Mouse (Mus musculus): Measurements from ENCODE around the gene Wbp2.
"Not testable (repeated sequence)": the region's sequence is repeated elsewhere in the genome, so short reads cannot be mapped to it uniquely, and the experiment has no call there.

The Wbp2 gene

DNA sequence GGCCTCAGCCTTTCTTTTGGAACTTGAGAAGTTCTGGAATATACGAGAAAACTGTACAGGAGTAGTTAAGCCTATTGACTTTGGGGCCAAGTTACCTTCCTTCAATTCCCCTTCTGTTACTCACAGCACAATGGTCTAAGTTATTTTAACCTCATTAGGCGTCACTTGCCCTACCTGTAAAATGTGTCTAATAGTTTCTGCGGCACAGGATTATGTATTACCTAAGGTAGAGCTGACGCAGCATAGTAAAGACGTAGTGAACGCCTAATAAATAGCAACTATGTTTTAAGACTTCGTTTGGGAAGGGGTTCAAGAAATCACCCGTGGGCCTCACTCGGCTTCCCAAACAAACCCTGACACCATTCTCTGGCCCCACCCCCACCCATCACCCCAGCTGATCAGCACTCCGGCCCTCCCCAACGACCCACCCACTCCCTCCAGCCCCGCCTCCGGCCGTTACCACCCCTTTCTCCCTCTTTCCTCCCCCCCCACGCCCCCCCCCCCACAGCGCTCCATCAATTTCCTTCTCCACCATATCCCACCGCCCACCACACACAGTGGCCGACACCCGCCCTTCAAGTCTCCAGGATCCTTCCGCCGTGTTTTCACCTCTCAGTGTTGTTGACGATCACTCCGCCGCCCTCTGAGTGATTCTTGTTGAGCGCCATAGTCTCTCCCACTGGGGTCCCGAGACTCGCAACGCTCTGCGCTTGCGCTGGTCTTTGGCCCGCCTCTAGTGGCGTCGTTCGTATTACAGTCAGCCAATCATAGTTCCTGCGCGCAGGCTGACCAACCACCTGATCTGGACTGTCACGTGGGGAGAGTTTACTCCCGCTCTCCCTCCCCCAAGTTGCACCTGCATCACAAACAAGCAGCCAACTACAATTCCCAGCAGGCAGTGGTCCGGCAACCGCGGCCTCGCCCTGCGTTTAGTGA lies at the start of gene Wbp2:
Gene Wbp2 (minus strand): TSS at position 738 of the 936 bp plus-strand sequence.
- peak; percentile 91 for DNase-seq (ENCODE audit: low spot score)

DNA sequence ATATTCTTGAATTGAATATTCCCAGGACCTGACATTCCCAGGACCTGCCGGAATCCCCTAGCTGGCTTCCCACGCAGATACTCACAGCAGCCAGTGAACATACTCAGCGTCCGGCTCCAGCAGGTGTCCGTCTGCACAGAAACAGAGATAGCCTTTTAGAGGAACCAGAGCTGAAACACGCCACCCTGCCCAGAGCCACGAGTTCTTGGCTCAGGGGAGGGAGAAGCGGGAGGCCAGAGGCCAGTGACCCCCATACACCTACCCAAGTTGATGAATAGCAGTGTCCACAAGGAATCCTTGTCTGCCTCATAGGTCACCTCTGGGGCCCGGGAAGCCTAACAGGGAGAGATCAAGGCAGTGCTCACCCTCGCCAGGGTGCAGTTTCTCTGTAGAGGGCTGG lies 47.4 kb upstream of the Wbp2 start:
- DNase-seq (ENCODE audit: low spot score) = no peak

DNA sequence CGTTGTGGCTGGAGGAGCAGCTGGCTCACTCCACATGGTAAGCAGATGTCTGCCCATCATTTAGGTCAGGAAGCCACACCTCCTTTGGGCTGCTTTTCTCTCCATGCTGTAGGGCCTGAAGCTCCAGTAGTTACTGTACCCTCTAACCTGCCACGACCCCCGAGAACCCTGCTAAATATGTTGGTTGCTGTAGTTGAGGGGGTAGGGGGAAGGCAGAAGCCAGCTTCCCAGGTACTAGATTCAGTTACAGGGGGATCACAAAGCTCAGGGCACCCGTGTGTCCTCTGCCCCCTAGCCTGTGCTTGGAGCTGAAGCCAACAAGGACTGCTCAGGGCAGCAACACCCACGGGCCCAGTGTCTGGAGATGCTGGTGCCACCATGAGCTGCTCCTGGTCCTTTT lies 46.7 kb upstream of the Wbp2 start:
- no peak for DNase-seq (ENCODE audit: low spot score)

DNA sequence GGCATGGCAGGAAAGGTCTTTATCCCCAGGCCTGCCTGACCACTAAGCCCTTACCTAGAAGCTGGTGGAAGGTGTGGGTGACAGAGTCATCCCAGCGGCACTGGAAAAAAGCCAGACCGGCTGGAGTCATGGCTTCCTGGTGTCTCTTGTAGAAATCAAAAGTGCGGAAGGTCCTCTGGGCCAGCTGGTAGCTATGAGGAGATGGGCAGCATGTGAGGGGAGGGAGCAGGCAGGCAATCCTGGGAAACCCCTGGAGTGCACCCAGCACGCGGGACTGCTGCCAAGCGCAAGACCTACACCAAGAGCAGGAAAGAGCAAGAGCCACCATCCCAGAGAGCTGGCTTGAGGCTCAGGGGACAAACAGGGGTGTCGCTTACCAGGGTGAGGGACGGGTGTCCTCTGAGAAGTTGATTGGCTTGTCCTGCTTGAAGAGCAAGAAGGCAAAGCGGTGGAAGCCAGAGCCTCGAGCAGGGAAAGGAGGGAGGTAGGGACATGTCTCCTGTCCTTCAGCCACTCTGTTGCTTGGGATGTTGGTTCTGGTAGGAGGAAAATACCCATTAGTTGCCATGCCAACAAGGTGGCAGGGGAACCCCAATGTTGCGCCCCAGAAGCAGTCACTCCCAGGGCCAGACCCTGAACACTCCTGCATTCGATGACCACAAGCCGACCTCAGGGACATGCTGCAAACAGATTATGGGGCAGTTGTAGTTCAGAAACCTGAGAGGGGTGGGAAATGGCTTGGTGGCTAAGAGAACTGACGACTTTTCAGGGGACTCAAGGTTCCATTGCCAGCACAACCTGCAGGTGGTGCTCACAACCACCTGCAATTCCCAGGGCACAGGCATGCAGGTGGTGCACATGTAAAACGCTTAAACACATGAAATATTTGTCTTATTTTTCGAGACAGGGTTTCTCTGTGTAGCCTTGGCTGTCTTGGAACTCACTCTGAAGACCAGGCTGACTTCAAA lies 45.9 kb upstream of the Wbp2 start:
- no peak for DNase-seq (ENCODE audit: low spot score)

DNA sequence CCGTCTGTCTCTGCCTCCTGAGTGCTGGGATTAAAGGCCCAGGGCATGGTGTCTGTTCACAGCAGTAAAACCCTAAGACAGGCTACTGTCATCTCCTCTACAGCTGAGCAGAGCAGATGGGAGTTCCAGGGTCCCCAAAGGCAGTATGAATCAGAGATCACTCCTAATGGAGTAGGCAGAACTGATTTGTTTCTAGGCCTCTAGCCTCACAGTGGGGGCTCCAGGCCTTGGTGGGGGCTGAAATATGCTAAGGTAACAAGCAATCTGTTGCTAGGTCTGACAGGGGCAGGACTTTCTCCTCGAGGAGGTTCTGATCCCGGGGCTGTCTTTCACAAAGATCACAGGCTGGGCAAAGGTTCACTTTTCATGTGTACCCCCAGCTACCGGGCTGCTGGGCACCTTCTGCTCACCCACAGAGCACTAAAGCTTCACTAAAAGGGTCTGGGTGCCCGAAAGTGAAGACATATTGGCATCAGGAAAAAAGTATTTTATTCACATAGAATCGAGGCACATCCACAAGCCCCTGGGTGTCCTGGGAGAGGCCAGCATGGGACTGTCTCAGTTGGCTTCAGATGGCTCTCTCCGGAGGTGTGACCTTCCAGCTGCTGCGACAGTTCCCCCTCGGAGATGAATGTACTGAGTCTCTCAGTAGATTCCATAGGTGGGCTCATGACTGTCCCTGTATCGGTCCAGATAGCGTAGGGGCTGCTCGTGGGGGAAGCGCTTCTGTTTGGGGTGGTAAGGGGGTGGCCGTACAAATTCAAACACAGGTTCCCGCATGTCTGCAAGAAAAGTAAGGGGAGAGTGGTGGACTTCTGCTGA lies 44.8 kb upstream of the Wbp2 start:
- DNase-seq (ENCODE audit: low spot score) = no peak

DNA sequence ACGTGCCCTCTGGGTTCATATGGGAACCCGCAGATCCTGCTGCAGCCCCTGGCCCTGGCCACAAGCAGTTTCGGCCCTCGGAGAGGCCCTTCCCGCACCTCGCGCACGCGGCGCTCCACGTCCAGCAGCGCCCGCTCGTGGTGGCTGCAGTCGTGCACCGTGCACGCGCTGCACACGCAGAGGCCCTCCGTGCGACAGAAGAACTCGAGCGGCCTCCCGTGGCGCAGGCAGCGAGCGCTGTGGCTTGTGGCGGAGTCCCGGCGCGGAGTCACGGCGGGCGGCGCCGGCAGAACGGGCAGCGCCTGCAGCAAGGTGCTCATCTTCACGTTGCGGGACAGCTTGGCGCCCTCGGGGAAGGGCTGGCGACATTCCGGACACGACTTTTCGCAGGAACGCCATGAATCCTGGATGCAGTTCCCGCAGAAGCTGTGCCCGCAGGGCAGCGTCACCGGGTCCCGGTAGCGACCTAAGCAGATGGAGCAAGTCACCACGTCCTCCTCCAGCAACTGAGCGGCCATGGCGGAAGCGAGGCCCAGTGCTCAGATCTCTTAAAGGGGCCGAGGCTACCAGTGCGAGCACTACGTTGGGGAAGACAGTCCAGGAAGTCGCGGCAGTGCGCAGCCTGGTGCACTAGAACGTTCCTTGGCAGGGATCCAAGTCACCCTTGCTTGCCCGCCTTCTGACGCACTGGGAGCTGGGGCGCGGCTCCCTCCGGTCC lies 43.9 kb upstream of the Wbp2 start, which contains the start of gene Trim65:
Gene Trim65 (minus strand): TSS at position 641 of the 718 bp plus-strand sequence.
- DNase-seq (ENCODE audit: low spot score) = peak; percentile 84

DNA sequence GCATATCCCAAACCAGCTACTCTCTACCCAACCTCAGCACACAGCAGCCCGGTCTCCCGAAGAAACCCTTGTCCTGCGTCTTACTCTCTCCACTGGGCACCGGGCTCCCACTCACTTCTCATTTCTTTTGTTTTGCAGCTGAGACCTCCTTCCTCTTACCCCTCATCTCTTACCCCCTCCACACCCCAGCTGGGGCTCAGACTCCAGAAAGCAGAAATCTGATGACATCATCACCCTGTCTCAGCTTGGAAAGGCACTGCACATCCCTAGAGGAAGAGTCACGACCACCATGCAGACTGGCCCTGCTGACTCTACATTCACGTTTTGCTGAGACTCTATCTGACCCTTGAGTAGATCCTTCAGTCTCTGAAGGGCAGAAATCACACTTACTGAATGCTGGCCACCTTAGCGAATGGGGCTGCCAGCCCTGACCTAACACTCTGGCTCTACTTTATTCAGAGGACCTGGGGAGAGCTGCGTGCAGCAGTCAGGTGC lies 43.2 kb upstream of the Wbp2 start:
- DNase-seq (ENCODE audit: low spot score) = no peak

DNA sequence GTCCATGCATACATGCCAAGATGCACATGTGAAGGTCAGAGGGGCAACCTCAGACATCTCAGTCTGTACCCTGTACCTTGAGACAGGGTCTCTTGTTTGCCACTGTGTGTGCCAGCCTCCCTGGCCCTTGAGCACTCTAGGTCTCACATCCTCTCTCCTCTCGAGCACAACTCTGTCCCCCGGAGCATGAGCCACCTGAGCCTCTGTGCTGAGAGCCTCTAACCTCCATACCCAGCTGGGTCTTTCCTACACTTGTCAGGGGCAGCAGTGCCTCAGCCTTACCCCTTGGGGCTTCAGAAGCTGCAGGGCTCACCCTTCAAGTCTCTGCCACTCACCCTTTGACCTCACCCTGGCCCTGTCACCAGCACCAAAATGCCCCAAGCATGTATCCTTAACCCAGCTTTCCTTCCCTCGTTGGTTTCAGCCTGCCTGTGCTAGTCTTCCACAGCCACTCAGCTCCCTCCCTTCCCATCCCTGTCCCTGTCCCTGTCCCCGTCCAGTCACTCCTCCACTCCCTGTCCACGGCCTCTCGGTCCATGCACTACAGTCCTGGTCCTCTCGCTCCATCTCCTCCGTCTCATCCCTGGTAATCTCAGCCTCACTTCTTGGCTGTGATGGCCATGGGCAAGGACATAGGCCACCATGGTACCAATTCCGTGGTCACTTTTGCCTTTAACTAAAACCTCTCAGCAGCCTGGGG lies 42.4 kb upstream of the Wbp2 start:
- no peak for DNase-seq (ENCODE audit: low spot score)

DNA sequence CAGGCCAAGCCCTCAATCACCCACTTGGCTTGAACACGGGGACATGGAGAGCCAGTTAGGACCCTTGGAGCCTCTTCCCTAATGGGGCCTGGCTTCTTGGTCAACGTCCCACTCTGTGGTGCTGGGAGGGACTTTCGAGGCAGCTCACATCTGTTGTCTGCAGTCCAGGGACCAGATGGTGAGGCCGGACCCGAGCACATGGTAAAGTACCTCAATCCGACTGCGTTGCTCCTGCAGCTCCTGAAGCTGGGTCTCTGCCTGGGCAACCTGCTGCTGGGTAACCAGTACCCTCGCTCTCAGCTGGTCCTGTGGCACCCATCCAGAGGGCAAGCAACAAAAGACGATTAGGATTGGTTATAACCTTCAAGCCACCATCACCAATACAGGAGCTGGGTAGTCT lies 41.2 kb upstream of the Wbp2 start:
- DNase-seq (ENCODE audit: low spot score) = no peak

DNA sequence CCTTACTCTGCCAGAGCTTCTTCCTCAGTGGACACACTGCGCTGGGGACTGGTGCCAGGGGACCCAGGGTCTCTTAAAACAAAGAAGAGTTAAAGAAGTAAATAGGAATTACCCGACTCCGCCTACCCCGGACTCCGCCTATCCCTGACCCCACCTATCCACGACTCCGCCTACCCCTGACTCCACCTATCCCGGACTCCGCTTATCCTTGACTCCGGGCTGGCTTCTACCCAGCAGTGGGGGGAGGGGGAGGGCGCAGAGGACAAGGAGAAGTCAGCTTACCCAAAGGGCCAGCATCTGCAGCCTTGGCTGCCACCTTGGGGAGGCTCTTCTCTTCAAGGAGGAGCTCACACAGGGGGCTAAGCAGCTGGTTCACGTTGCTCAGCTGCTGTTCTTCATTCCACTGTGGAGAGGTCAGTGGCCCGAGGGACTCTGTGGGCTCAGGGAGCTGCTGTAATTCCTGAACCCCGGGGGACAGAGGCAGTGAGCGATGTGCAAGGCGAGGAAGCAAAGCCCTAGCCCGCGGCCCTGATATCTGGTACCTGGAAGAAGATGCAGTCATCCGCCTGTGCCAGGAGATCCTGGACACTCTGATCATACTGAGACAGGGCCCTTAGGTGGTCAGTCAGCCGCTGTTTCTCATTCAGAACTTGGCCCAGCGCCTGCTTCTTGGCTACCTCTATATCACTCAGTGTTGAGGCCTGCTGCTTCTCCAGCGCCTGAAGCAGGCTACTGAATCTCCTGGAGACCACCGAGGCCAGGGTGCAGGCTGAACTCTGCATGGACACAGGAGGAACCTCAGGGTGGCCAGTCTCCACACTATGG lies 40.6 kb upstream of the Wbp2 start, which contains the start of gene Trim47:
Gene Trim47 (minus strand): TSS at position 55 of the 825 bp plus-strand sequence.
- DNase-seq (ENCODE audit: low spot score) = peak; percentile 53

DNA sequence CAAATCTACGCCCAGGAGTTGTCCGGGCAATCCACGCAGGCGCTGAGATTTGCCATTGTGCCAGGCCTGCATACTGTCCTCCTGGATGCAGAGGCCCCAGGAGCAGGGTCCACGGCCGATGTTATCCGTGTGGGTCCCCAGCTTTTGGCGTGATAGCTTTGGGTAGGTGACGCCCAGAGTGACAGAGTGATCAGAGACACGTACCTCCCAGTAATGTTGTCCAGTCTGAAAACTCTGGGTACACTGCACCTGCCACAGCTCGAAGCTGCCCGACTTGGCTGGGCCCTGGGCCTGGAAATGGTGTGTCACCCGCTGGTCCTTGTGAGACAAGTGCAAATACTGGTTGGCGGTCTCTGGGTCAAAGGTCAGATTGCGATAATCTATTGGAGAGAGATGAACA lies 39.5 kb upstream of the Wbp2 start:
- DNase-seq (ENCODE audit: low spot score) = no peak

DNA sequence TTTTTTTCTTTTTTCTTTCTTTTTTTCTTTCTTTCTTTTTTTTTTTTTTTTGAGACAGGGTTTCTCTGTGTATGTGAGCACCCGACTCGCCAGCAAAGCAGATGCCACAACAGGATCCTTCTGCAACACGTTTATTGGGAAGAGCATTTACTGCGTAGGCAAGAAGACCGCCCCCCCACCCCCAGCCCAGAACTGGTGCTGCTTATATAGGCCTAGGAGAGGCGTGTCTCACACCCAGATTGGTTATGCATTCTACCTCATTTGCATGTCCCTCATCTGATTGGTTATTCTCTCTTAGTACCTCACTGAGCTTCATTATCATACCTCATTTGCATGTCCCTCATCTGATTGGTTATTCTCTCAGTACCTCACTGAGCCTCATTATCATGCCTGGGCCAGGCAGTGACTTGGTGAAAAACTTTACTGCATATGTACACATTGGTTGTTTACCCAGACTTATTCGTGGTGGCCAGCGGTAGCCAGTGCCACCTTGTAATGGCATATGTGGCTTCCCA lies 35.0 kb upstream of the Wbp2 start:
- DNase-seq (ENCODE audit: low spot score) = not testable (repeated sequence)

DNA sequence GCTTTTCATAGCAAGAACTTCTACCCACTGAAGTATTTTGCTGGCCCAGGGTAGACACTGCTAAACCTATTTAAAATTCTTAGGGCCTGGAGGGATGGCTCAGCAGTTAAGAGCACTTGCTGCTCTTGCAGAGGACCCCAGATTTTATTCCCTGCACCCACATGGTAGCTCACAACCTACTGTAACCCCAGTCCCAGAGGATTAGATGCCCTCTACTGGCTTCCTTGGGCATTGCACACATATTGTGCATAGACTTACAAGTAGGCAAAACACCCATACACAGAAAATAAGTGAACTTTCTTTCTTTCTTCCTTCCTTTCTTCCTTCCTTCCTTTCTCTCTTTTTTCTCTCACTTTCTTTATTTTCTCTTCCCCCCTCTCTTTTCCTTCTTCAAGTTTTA lies 31.0 kb upstream of the Wbp2 start:
- no peak for DNase-seq (ENCODE audit: low spot score)

DNA sequence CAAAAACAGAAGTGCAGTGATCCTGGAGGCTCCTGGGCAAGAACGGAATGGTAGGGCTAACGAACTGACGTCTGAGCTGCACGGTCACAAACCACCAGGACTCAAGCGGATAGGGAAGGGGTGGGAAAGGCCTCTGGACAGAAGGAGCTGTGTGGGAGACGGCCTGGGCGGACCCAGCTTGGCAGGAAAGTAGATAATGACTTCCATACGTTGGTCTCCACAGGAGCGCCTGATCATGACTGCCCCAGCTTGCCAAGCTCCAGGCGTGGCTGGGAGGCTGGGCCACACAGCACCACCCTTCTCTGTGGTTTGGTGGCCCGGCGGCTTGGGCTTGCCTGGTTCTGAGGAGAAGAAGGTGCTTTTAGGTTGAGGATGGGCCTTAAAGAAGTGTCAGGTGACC lies 30.4 kb upstream of the Wbp2 start:
- no peak for DNase-seq (ENCODE audit: low spot score)

DNA sequence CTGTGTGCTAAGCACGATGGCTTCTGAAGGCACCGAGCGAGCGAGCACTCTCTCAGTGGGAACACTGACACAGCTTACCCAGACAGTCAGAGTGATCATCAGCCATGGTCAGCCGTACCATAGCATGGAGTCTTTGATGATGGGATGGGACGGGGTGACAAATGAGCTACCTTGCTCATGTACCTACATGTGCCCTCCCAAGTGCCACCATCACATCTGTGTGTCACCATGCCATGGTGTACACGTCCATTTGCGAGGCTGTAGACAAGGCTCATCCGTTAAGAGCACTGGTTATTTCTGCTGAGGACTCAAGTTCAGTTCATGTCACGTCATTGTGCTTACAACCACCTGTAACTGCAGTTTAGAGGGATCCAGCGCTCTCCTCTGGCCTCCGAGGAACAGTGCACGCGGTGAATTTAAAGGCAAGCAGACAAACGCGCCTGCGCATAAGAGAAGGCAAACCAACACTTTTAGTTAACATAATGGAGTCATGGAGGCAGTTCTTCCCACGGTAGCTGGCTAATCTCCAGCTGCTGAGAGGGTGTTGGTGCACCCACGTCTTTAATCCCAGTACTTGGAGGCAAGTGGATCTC lies 24.9 kb upstream of the Wbp2 start:
- no peak for DNase-seq (ENCODE audit: low spot score)

DNA sequence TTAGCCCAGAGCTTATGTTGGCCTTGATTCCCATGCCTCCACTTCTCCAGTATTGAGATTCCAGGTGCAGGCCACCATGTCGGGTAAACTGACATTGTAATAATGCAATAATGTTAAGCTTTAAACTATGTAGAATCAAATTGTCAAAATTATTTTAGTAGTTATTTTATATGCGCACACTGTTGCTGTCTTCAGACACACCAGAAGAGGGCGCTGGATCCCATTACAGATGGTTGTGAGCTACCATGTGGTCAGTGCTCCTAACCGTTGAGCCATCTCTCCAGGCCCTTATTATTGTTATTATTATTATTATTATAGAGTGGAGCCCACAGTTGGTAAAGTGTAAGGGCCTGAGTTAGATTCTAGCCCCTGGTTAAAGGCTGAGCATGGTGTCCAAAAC lies 24.3 kb upstream of the Wbp2 start:
- no peak for DNase-seq (ENCODE audit: low spot score)

DNA sequence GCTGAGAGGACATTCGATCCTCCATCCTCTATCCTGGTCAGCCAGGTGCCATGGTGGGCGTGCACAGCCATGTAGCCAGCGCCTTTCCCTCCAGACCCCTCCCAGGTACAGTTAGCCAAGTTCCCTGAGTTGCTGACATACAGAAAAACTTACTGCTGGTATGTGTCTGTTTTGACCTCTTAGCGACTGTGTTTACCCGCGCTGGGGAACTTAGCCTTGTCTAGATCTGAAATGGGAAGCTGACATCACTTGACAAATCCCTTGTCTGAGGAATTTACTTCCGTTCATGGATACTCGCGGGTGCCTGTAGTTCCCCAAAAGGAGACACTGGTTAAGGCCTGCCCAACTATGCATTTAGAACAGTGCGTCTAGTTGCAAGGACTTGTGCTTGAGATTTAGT lies 23.7 kb upstream of the Wbp2 start:
- no peak for DNase-seq (ENCODE audit: low spot score)

DNA sequence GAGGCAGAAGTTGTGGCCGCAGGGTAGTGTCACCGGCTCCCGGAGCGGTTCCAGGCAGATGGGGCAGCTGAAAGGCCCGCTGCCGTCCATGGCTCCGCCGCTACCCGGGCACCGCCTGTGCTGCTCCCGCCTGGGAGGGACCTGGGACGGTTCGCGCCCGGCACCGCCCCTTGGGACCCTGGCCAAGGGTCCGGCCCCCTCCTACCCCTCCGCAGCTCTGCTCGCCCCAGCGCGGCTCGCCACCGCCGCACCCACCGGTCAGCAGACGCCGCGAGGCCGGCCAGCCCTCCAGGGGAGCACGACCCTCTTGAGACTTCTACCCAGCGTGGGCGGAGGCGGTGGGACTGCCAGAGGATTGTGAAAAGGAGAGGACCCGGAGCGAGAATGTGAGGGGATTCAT lies 23.3 kb upstream of the Wbp2 start:
- DNase-seq (ENCODE audit: low spot score) = peak; percentile 77
